Mouse (Mus musculus): ENCODE results near the gene Cacna1c. TPM values are rescaled to one million over a fixed set of nuclear protein-coding genes. Genes with fewer than 3 reads are reported as not detected.

The Cacna1c gene
- polyA plus RNA-seq, 1 experiment = not detected

DNA sequence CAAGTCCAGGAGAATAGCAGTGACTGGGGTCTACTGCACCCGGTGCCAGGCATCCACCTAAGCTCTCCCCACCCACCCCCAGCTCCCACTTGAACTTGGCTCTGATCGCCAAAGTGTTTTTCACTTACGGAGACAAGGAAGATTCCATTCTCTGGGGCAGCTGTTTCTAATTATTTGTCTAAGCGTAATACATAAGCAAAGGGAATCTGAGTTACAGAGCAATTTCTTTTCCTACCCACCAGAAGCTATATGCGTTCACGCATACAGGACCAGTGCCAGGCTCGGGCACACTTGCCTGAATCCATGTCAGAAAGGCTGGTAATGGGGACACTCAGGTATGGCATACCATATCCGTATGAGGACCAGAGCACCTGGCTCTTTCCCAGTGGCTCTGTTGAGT, 248.9 kb downstream of the Cacna1c start:
- no peak overlapping the region for H3K4me2 ChIP-seq (ENCODE audit: low read depth)
- TF ChIP-seq MAX (IDR thresholded peaks at IDR 0.05; ENCODE audit: low read depth) = no peak
- no peak for TF ChIP-seq TCF12 (IDR thresholded peaks at IDR 0.05; ENCODE audit: insufficient read depth, poor library complexity, severe bottlenecking)
- no peak for TF ChIP-seq MYOD1 (IDR thresholded peaks at IDR 0.05; ENCODE audit: control insufficient read depth in 1 of 3, insufficient read length in 2 of 3, low read depth in 2 of 3)
- no peak for TF ChIP-seq POLR2AphosphoS2 (IDR thresholded peaks at IDR 0.05; ENCODE audit: insufficient read length, low read depth)
- no peak for TF ChIP-seq E2F4 (IDR thresholded peaks at IDR 0.05; ENCODE audit: insufficient read depth)
- TF ChIP-seq REST (IDR thresholded peaks at IDR 0.05; ENCODE audit: insufficient read depth, insufficient read length) = no peak
- TF ChIP-seq TCF3 (IDR thresholded peaks at IDR 0.05; ENCODE audit: insufficient read length, low read depth) = no peak
- no peak for TF ChIP-seq SRF (IDR thresholded peaks at IDR 0.05; ENCODE audit: control insufficient read depth, insufficient read length, low read depth)
- no peak for TF ChIP-seq MYOG (IDR thresholded peaks at IDR 0.05; ENCODE audit: control insufficient read depth in 1 of 3, insufficient read depth in 1 of 3, insufficient read length in 2 of 3, low read depth in 2 of 3)
- TF ChIP-seq POLR2A (IDR thresholded peaks at IDR 0.05; ENCODE audit: insufficient read length, low read depth) = no peak
- TF ChIP-seq CEBPB (IDR thresholded peaks at IDR 0.05; ENCODE audit: insufficient read depth, poor library complexity, severe bottlenecking) = no peak
- H3ac ChIP-seq (ENCODE audit: control insufficient read depth, insufficient read length) = no peak overlapping the region
- H3K79me2 ChIP-seq (ENCODE audit: control insufficient read depth, insufficient read depth) = no peaks in the 10 kb centered on the region
- peaks cover 4% of the 10 kb centered on the region for H3K27me3 ChIP-seq (ENCODE audit: control insufficient read depth, insufficient read depth, insufficient read length)
- no peak overlapping the region for H3K4me3 ChIP-seq
- H3K36me3 ChIP-seq (ENCODE audit: control insufficient read depth, insufficient read depth) = no peaks in the 10 kb centered on the region

DNA sequence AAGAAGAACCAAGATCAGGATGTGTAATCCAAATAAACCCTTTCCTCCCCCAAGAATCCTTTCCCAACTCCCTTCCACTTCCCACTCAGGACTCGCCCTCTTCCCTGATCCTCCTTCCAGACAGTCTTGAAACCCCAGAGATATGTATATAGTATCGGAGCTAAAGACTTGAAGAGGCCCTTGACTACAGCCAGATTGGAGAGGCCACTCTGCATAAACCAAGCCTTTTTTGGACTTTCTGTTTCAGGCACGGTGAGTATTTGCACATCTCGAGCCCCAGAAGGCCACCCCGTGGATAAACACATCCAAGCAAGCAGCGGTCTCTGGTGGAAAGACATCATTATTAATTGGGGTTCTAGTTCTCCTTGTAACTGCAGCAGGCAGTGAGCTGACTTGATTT, 249.6 kb downstream of the Cacna1c start:
- Histone ChIP-seq H3K4me3 (no peak overlapping the region), H3K36me3 (ENCODE audit: control insufficient read depth, insufficient read depth) (no peaks in the 10 kb centered on the region)
- TF ChIP-seq REST (IDR thresholded peaks at IDR 0.05; ENCODE audit: insufficient read depth, insufficient read length) (no peak), E2F4 (IDR thresholded peaks at IDR 0.05; ENCODE audit: insufficient read depth) (no peak), MYOG (IDR thresholded peaks at IDR 0.05; ENCODE audit: control insufficient read depth in 1 of 3, insufficient read depth in 1 of 3, insufficient read length in 2 of 3, low read depth in 2 of 3) (no peak), TCF12 (IDR thresholded peaks at IDR 0.05; ENCODE audit: insufficient read depth, poor library complexity, severe bottlenecking) (no peak), POLR2A (IDR thresholded peaks at IDR 0.05; ENCODE audit: insufficient read length, low read depth) (no peak), CEBPB (IDR thresholded peaks at IDR 0.05; ENCODE audit: insufficient read depth, poor library complexity, severe bottlenecking) (no peak), POLR2AphosphoS2 (IDR thresholded peaks at IDR 0.05; ENCODE audit: insufficient read length, low read depth) (no peak), MYOD1 (IDR thresholded peaks at IDR 0.05; ENCODE audit: control insufficient read depth in 1 of 3, insufficient read length in 2 of 3, low read depth in 2 of 3) (no peak), USF1 (IDR thresholded peaks at IDR 0.05; ENCODE audit: low read depth) (no peak), MAX (IDR thresholded peaks at IDR 0.05; ENCODE audit: low read depth) (no peak), SRF (IDR thresholded peaks at IDR 0.05; ENCODE audit: control insufficient read depth, insufficient read length, low read depth) (no peak), TCF3 (IDR thresholded peaks at IDR 0.05; ENCODE audit: insufficient read length, low read depth) (no peak)

DNA sequence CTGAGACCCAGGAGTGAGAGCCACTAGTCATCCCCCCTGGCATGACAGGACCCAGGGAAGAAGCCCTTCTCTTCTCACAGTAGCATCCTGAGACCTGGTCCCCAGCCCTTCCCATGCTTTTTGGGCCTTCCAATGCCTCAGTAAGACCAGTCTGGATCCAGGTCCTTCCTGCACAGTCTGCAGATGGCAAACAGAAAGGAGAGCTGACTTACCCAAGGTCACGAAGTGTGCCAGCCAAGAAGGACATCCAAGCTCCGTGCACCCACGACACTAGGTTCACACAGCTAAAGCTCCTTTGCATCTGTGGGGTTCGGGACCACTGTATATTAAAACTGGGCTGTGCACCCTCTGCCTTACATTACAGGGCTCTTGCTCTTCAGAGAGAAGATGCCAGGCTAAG, 252.1 kb downstream of the Cacna1c start:
- H3K4me2 ChIP-seq (ENCODE audit: low read depth) = no peak overlapping the region
- H3K4me3 ChIP-seq = no peak overlapping the region
- H3K27me3 ChIP-seq (ENCODE audit: control insufficient read depth, insufficient read depth, insufficient read length) = peaks cover 7% of the 10 kb centered on the region
- no peaks in the 10 kb centered on the region for H3K36me3 ChIP-seq (ENCODE audit: control insufficient read depth, insufficient read depth)
- no peak for TF ChIP-seq REST (IDR thresholded peaks at IDR 0.05; ENCODE audit: insufficient read depth, insufficient read length)
- no peaks in the 10 kb centered on the region for H3K79me2 ChIP-seq (ENCODE audit: control insufficient read depth, insufficient read depth)
- H3ac ChIP-seq (ENCODE audit: control insufficient read depth, insufficient read length) = no peak overlapping the region

More for the DNA sequence above, 249.6 kb downstream of the Cacna1c start:
- no peak overlapping the region for H3K4me2 ChIP-seq (ENCODE audit: low read depth)
- peaks cover 10% of the 10 kb centered on the region for H3K27me3 ChIP-seq (ENCODE audit: control insufficient read depth, insufficient read depth, insufficient read length)
- no peaks in the 10 kb centered on the region for H3K79me2 ChIP-seq (ENCODE audit: control insufficient read depth, insufficient read depth)
- H3ac ChIP-seq (ENCODE audit: control insufficient read depth, insufficient read length) = no peak overlapping the region

DNA sequence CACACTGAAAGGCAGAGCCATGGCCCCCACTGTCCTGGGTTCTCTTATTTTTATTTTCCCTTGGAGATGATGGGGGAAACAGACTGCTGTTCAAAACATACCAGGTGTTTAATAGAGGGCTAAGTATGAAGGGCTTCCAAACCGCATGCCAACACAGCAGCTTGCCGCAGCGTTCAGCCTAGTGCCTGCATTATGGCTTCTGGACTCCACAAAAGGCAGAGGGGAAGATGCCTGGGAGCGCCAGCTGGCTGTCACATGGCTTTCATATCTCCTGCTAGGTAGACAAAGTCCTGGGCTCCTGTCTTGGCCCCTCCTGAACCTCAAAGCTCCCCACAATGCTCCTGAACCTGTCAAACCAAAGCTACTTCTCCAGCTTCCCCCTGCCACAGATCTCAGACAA, 254.4 kb downstream of the Cacna1c start:
- no peak overlapping the region for H3K4me2 ChIP-seq (ENCODE audit: low read depth)
- no peak overlapping the region for H3ac ChIP-seq (ENCODE audit: control insufficient read depth, insufficient read length)
- H3K4me3 ChIP-seq = no peak overlapping the region
- H3K27me3 ChIP-seq (ENCODE audit: control insufficient read depth, insufficient read depth, insufficient read length) = peaks cover 7% of the 10 kb centered on the region
- no peaks in the 10 kb centered on the region for H3K79me2 ChIP-seq (ENCODE audit: control insufficient read depth, insufficient read depth)
- TF ChIP-seq USF1 (IDR thresholded peaks at IDR 0.05; ENCODE audit: low read depth) (no peak), E2F4 (IDR thresholded peaks at IDR 0.05; ENCODE audit: insufficient read depth) (no peak), CEBPB (IDR thresholded peaks at IDR 0.05; ENCODE audit: insufficient read depth, poor library complexity, severe bottlenecking) (no peak)
- H3K36me3 ChIP-seq (ENCODE audit: control insufficient read depth, insufficient read depth) = no peaks in the 10 kb centered on the region

DNA sequence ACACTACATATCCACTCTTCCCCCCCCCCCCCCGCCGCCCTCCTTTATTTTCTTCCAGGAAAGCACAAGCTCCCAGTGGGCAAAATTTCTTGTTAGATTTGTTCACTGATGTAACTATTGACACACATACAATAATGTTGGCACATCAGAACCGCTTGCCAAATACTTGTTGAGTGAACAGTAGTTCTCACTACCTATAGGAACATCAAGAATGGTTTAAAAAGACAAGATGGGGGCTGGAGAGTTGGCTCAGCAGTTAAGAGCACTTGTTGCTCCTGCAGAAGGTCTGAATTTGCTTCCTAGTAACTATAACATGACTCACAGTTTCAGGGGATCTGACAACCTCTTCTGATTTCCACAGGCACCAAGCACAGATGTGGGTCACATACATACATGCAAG, 255.2 kb downstream of the Cacna1c start:
- no peak overlapping the region for H3ac ChIP-seq (ENCODE audit: control insufficient read depth, insufficient read length)
- no peak overlapping the region for H3K4me2 ChIP-seq (ENCODE audit: low read depth)
- peaks cover 7% of the 10 kb centered on the region for H3K27me3 ChIP-seq (ENCODE audit: control insufficient read depth, insufficient read depth, insufficient read length)
- H3K79me2 ChIP-seq (ENCODE audit: control insufficient read depth, insufficient read depth) = no peaks in the 10 kb centered on the region
- no peak overlapping the region for H3K4me3 ChIP-seq
- no peaks in the 10 kb centered on the region for H3K36me3 ChIP-seq (ENCODE audit: control insufficient read depth, insufficient read depth)
- TF ChIP-seq POLR2A (IDR thresholded peaks at IDR 0.05; ENCODE audit: insufficient read length, low read depth) = no peak
- TF ChIP-seq MYOG (IDR thresholded peaks at IDR 0.05; ENCODE audit: control insufficient read depth in 1 of 3, insufficient read depth in 1 of 3, insufficient read length in 2 of 3, low read depth in 2 of 3) = no peak
- TF ChIP-seq MYOD1 (IDR thresholded peaks at IDR 0.05; ENCODE audit: control insufficient read depth in 1 of 3, insufficient read length in 2 of 3, low read depth in 2 of 3) = no peak
- no peak for TF ChIP-seq E2F4 (IDR thresholded peaks at IDR 0.05; ENCODE audit: insufficient read depth)
- no peak for TF ChIP-seq SRF (IDR thresholded peaks at IDR 0.05; ENCODE audit: control insufficient read depth, insufficient read length, low read depth)
- no peak for TF ChIP-seq TCF12 (IDR thresholded peaks at IDR 0.05; ENCODE audit: insufficient read depth, poor library complexity, severe bottlenecking)
- no peak for TF ChIP-seq POLR2AphosphoS2 (IDR thresholded peaks at IDR 0.05; ENCODE audit: insufficient read length, low read depth)
- no peak for TF ChIP-seq CEBPB (IDR thresholded peaks at IDR 0.05; ENCODE audit: insufficient read depth, poor library complexity, severe bottlenecking)
- no peak for TF ChIP-seq USF1 (IDR thresholded peaks at IDR 0.05; ENCODE audit: low read depth)
- TF ChIP-seq MAX (IDR thresholded peaks at IDR 0.05; ENCODE audit: low read depth) = no peak
- TF ChIP-seq TCF3 (IDR thresholded peaks at IDR 0.05; ENCODE audit: insufficient read length, low read depth) = no peak

All from myocyte (in vitro differentiated cells).